Mouse (Mus musculus): ENCODE data around the gene Chrnb2.

DNA sequence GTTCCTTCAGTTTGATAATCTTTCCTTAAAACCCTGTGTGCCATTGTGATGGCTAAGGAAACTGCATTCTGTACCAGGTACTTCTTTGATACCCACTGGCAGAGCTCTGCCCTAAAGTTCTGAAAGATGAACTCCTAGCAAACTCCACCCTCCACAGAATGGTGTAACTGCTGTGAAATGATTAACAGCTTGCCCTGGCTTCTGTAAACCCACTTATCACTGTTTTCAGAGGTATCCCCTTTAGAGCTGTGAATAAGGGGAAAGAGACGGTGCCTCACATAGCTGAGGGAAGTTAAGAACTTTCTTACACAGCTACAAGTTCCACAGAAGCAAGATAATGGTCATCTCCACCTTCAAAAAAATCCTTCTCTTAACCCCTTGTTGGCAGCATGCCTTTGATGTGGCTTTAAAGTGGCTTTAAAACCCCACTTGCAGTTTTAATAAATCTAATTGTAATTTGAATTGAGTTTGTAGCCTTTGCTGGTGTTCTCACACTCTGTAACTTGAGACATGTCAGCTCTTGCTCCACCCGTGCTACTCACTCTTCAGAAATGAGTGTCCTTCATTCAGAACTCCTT, 6.1 kb upstream of the Chrnb2 start:
- TF ChIP-seq CTCF (IDR thresholded peaks at IDR 0.05; ENCODE audit: low read depth) (no peak), EP300 (optimal IDR thresholded peaks at IDR 0.05) (no peak)
